Mouse (Mus musculus): ENCODE data around the gene Csrp3.

GRCm38 (mm10) chr7:48880591-48881481 is 33.0 kb upstream of the Csrp3 start:
- TF ChIP-seq CTCF (IDR thresholded peaks at IDR 0.05; ENCODE audit: low read depth, low read length) (no peak), POLR2A (IDR thresholded peaks at IDR 0.05; ENCODE audit: extremely low read depth, insufficient read depth, low read length) (peak; percentile 71)

Data from liver, adult 2 months (tissue).